Mouse (Mus musculus) brain, embryonic 14.5 days (tissue): ENCODE measurements around the gene Sh2d4b.

Experiments used
- CTCF ChIP-seq: fragments of 200-500 bp; IDR thresholded peaks from 2 replicates; pipeline ENCODE4 v1.5.1; 2012; ENCODE audit warnings: inconsistent platforms, mild to moderate bottlenecking, moderate library complexity, borderline replicate concordance; ENCODE audit not compliant: insufficient read depth, insufficient read length; ENCODE audit errors: extremely low read depth
- POLR2A ChIP-seq: fragments of 200-500 bp; IDR thresholded peaks from 2 replicates; pipeline ENCODE4 v1.6.1; 2012; ENCODE audit warnings: mild to moderate bottlenecking, inconsistent platforms, borderline replicate concordance; ENCODE audit not compliant: poor library complexity, insufficient read depth, insufficient read length, severe bottlenecking; ENCODE audit errors: extremely low read depth

DNA sequence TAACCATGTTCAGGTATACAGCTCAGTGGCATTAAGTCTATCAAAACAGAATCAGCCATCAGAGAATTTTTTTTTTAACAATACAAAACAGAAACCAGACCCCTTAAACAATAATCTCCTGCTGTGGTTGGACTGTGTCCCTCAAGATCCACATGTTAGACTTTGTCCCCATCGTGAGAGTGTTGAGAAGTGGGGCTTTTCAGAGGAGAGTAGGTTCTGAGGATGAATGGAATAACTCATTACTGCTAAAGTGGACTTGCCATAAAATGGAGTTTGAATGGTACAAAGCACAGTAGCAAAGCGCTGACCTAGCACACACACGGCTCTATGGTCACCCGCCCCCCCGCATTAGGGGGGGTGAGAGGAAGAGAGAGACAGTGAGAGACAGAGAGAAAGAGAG is 35.8 kb upstream of the Sh2d4b start:
- TF ChIP-seq POLR2A (no peak), CTCF (no peak)
